Mouse (Mus musculus): Measurements from ENCODE around the gene Kcnab2.

The Kcnab2 gene

GRCm38 (mm10) chr4:152392192-152392591 lies 85.5 kb downstream of the Kcnab2 start:
- no peak for DNase-seq (ENCODE audit: low spot score in 2 of 2)

GRCm38 (mm10) chr4:152385644-152386043 lies 92.0 kb downstream of the Kcnab2 start:
- DNase-seq (ENCODE audit: low spot score in 2 of 2), result no peak

- DNase-seq (ENCODE audit: low spot score in 2 of 2), result no peak
These were observed 95.0 kb downstream of the Kcnab2 start for GRCm38 (mm10) chr4:152382528-152383252.

GRCm38 (mm10) chr4:152365228-152365627 lies 112.4 kb downstream of the Kcnab2 start:
- DNase-seq (ENCODE audit: low spot score in 2 of 2), result no peak

- DNase-seq (ENCODE audit: low spot score in 2 of 2), result no peak
These were observed 115.5 kb downstream of the Kcnab2 start for GRCm38 (mm10) chr4:152362180-152362579.

GRCm38 (mm10) chr4:152360855-152361254 lies 116.8 kb downstream of the Kcnab2 start:
- DNase-seq (ENCODE audit: low spot score in 2 of 2), result no peak

GRCm38 (mm10) chr4:152359700-152360099 lies 118.0 kb downstream of the Kcnab2 start:
- DNase-seq (ENCODE audit: low spot score in 2 of 2), result no peak

GRCm38 (mm10) chr4:152355672-152356071 lies 122.0 kb downstream of the Kcnab2 start:
- no peak for DNase-seq (ENCODE audit: low spot score in 2 of 2)

- DNase-seq (ENCODE audit: low spot score in 2 of 2), result no peak
These were observed 123.6 kb downstream of the Kcnab2 start for GRCm38 (mm10) chr4:152353886-152354637.

- DNase-seq (ENCODE audit: low spot score in 2 of 2), result no peak
These were observed 126.0 kb downstream of the Kcnab2 start for GRCm38 (mm10) chr4:152351422-152352305.

GRCm38 (mm10) chr4:152350722-152351421 lies 126.8 kb downstream of the Kcnab2 start:
- no peak for DNase-seq (ENCODE audit: low spot score in 2 of 2)

- no peak for DNase-seq (ENCODE audit: low spot score in 2 of 2)
These were observed 127.8 kb downstream of the Kcnab2 start for GRCm38 (mm10) chr4:152349837-152350381.

GRCm38 (mm10) chr4:152345120-152345889 lies 132.4 kb downstream of the Kcnab2 start:
- no peak for DNase-seq (ENCODE audit: low spot score in 2 of 2)

- no peak for DNase-seq (ENCODE audit: low spot score in 2 of 2)
These were observed 133.0 kb downstream of the Kcnab2 start for GRCm38 (mm10) chr4:152344651-152345050.

GRCm38 (mm10) chr4:152343296-152343695 lies 134.4 kb downstream of the Kcnab2 start:
- no peak for DNase-seq (ENCODE audit: low spot score in 2 of 2)

Measured in spleen, postnatal 14 days (tissue).